Mouse (Mus musculus) effector memory CD4-positive, alpha-beta T cell, adult 5 months (primary cell): ENCODE data around the gene Cdh20. TPM values are rescaled to one million over a fixed set of nuclear protein-coding genes. Genes with fewer than 3 reads are reported as not detected.

ENCODE experiments used
- polyA plus RNA-seq: library from polyadenylated mRNA; unstranded; fragments of 100-300 nt; shearing (Covaris generic); gene quantifications from one replicate; pipeline ENCODE4 v1.2.1, GENCODE M21; 2017

The Cdh20 gene
- polyA plus RNA-seq: not detected

GRCm38 (mm10) chr1:104768371-104769249 is at the start of gene Cdh20:
TSS of gene Cdh20 (plus strand) at chr1:104768529.

